Mouse (Mus musculus): ENCODE results near the gene Oit1.

GRCm38 (mm10) chr14:8332314-8333252, 46.0 kb downstream of the Oit1 start:
- TF ChIP-seq EP300 (IDR thresholded peaks at IDR 0.05) (no peak), CTCF (IDR thresholded peaks at IDR 0.05) (no peak)
